Mouse (Mus musculus): ENCODE measurements at regions not wholly inside any gene's neighbourhood (a gene's known extent, or its start where the extent isn't known, plus 50 kb on each side); places are given as distances from the start of the nearest gene placed in this dataset.

DNA sequence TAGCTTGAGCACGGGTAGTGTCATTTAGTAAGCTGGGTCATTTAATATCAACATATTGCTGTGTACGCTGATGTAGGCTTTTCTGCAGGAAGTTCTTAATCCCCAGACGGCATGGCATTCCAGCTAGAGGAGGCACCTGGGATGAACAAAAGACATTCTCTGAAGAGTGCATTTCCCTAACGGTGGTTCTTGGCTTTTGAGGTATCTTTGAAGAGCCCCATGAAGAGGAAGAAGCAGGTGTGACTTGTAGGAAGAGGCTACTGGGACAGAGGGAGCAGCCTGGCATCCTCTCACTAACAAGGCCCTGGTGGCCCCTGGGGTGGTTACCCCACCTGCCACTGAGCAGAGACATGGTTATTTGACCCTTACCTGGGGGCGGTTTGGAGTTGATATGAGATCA is 457.7 kb downstream of the Rnf144b start:
- in situ Hi-C loops (cut with MseI, MboI): no loop called here

DNA sequence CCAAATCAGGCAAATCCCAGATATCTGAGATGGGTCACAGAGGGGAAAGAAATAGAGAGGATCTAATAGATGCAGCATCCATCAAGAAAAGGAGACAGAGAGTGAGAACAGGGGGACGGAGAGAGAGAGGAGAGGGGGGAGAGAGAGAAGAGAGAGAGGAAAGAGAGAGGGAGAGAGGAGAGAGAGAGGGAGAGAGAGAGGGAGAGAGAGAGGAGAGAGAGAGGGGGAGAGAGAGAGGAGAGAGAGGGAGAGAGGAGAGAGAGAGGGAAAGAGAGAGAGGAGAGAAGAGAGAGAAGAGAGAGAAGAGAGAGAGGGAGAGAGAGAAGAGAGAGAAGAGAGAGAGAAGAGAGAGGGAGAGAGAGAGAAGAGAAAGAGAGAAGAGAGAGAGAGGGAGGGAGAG is 462.7 kb downstream of the Rnf144b start:
- in situ Hi-C loops (cut with MseI, MboI): no loop called here

DNA sequence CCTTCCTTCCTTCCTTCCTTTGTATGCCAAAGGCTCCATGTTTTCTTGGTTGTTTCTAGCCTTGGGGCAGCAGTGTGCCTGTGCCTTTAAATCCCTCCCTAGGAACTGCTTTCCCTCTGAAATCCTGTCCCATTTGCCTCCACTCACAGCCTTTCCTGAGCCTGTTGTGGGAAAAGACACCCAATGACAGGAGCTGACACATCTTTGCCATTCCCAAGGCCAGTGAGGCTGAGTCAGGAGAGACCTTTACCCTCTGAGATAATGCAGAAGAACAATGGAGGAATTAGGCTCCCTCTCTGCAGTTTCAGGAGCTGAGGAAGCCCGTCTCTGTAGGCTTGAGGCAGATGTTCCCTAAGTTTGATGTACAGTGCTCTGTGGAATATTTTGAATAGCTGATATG is 480.2 kb downstream of the Rnf144b start:
- in situ Hi-C loops (cut with MseI, MboI): no loop called here

DNA sequence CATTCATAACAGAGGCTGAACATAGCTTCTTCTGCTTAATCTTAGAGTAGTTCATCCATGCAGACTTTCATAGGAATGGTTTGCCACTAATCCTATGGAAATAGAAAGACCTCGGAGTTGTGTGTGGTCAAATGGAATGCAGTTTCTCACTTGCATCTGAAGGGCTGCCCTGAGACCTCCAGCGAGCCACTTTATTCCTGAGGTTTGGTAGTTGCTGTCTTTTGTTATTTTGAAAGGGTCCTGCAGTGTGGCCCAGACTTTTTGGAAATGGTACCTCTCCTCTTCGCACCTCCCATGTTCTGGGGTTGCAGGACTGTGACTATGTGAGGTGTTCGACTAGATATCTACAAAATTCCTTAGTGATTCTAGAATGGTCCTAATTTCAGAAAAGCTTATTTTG is 489.0 kb downstream of the Rnf144b start:
- in situ Hi-C loops (cut with MseI, MboI): no loop called here

DNA sequence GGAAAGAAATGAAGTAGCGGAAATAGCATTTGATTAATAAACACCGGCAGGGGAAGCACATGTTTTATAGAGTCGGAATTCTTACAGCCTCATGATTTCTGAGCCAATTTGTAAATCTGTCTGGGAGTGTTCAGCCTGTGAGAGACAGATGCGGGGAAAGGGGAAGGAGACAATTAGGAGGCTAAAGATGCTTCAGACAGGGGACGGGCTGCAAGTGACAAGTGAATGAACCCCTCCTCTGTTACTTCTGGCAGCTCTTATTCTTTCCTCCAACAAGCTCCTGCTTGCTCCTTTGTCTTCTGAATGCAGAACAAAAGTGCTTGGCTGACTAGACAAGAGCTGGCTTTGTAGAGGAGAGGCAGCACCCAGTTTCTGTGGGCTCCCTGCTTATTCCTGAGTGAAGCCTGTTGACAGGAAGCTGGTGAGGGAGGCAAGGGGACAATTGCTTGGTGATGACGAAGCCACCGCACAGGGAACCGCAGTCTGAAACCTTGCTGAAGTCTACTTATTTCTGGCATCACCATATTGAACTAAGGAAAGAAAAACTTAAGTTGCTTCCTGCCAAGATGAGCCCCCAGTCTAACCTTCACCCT is 514.2 kb downstream of the Rnf144b start:
- in situ Hi-C loops (cut with MseI, MboI): no loop called here

DNA sequence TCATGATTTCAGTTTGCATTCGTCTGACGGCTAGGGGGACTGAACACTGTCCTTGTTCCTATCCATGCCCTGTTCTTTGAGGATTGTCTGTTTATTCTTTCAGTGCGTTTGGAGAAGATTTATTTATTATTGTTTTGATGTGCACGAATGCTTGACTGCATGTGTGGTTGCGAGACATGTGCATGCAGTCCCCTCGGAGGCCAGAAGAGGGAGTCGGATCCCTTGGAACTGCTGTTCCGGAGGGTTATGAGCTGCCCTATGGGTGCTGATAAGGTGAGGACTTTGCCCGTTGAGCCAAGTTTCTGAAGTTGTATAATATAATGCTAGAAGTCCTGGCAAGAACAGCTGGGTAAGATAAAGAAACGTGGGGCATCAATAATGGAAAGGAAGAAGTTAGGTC is 519.9 kb downstream of the Rnf144b start:
- in situ Hi-C loops (cut with MseI, MboI): no loop called here

DNA sequence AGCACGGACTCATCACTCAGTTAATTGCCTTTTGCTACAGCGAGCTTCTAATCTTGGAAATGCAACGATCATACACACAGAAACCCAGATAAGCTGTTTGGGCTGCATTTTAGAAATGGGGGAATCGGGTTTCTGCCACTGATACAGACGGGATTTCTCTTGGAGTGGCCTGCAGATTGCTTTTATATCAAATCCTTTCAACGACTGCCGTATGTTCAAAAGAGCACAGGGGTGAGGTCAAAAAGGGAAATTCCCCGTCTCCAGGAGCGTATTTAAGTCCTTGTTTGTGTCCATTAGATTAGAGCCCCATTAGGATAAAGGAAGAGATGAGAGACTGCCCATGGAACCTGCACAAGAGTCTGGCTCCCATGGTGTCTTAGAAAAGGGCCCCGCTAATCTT is 522.6 kb downstream of the Rnf144b start:
- in situ Hi-C loops (cut with MseI, MboI): no loop called here

DNA sequence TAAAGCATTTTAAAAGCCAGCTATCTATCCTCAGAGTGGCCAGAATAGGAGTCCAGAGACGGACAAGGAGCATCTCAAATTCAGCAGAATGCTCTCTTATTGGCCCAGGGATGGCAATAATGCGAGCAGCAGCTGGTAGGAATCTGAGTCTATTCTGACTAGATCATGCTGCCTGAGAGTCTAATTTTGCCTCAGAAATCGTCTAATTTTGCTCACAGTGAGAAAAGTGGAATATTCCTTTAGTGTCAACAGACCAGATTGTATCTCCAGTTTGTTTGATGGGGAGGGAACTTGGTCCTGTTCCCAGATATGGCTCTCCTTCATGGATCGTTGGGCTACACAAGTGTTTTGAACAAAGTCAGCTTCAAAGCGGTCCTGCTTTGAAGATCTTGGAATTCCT is 525.2 kb downstream of the Rnf144b start:
- in situ Hi-C loops (cut with MseI, MboI): no loop called here

DNA sequence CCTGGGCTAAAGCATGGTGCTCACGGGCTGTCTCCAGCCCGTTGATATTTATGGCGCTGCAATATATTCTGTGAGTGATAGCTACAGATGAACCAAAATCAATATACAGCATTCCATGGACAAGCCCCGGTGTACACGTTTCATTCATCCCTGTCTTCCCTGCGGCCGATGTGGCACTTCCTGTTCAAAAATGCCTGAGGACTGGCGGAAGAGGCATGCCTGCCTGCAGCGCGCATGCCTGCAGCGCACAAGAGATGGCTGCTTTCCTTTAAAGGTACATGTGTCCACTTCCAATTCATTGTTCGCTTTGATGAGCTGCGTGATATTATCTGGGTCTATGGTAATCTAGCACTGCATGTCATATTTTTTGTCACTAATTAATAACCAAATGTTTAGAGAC is 527.6 kb downstream of the Rnf144b start:
- in situ Hi-C loops (cut with MseI, MboI): loop anchor here (25.0 kb wide), 1 partner anchor 812 kb away; no protein-coding TSS in a partner anchor

DNA sequence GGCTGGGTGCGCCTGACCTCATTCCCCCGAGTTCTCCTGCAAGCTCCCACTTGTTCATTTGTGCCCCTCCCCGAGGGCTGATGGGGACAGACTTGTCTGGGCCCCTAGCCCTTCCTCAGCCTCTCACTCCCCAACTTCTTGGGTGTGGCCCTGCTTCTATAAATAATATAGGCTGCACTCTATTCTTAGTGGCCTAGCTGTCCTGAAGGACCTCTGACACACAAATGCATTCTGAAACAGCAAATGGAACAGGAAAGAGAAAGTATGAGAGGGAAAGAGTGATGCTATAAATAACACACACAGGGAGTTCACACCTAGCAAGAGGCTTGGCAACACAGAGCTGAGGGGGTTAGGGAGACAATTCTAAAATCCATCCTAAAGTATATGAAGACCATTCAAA is 544.0 kb downstream of the Rnf144b start:
- in situ Hi-C loops (cut with MseI, MboI): loop anchor here (25.0 kb wide), 1 partner anchor 796 kb away; no protein-coding TSS in a partner anchor

DNA sequence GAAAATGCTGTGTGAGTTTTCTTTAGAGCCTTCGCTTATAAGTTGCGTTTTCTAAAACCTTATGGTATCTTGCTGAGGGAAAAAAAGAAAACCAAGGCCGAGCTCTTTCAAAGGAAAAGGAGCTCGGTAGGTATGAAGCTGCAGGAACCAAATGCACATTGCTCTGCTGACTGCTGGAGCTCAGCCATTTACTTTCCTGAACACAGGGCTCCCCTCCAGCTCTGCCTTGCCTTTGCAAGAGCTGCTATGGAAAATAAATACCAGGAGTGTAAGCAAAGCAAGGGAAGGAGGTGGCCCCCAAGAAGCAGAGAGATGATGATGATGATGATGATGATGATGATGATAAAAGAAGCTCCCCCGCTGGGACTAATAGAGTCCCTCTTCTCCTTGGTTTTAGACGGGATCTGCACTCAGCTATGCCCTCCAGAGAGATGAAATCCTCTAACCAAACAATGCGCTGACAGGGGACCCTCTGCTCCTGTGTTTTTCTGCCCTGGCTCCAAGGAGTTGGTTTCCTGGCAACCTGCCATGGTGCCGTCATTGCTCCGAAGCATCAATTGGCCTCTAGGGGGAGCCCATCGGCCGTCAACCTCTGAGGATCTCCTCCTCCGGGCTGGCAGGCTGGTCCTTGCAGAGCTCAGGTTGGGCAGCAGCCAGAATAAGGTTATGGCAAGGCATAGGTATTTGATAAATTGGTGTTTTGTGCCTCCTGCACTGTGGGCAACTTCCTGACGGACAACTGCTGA is 544.7 kb downstream of the Rnf144b start:
- in situ Hi-C loops (cut with MseI, MboI): loop anchor here (25.0 kb wide), 1 partner anchor 795 kb away; no protein-coding TSS in a partner anchor

DNA sequence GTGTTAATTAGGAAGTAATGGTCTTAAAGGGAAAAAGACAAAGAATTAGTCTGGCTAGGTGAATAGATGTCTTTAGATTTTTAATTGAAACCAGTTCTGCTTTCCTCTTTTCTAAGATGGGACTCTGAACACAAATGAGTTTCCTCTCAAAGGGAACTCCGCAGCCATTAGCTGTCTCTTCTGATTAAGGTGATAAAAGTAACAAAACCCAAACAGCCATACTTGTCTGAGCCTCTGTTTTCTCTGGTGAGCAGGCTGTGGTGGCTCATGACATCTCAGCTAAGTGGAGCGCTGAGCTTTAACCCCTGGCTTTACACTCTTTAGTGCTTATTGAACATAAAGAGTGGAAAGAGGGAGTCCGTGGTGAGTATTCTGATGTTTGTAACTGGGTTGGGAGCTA is 565.7 kb downstream of the Rnf144b start:
- in situ Hi-C loops (cut with MseI, MboI): no loop called here

DNA sequence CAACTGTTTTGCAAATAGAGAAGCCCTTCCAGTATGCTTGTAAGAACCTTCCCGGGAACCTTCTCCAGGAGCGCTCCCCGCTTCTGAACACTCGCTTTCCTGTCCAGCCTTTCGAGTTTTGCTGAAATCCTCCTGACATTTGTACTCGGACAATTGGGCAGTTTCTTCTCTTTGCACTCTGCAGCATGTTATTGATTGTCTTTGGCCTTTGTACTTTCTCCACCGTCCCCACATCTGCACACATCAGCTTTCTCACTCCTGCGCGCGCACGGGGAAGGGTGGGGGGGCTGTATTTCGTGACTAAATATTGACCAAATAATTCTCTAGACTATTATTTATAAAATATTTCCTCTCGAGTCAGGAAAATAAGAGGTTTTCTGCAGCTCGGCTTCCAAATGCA is 567.2 kb upstream of the Id4 start:
- in situ Hi-C loops (cut with MseI, MboI): no loop called here

DNA sequence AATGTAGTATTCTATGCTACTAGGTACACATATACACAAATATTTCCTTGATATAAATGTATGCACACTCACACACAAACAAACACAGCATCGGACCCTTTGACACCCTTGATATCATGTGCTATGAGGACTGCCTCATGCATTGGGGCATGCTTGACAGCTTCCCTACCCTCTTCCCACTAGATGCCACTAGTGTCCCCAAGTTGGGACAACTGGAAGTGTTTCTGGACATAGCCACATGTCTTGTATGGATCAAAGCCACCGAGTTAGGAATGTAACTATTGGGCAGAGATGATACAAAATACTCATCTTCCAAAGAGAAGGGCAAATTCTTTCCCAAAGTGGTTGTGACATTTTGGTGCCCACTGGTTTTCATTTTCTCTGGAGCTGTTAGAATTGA is 565.2 kb upstream of the Id4 start:
- in situ Hi-C loops (cut with MseI, MboI): no loop called here

DNA sequence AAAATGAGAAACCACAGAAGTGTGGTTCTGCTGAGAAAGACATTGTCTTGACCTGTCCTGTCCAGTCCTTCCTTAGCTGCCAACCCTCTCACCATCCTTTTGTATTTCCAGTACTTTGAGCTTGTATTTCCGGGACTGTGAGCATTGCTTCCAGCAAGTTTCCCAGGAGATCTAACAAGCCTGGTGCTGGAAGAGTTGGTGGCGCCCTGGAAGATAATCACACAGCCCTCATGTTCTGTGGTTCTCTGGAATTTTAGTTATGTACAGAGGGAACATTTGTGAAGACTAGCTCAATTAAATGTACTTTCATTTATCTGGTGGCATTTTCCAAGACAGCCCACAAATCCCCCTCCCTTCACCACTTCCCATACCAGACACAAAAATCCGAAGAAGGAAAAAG is 560.5 kb upstream of the Id4 start:
- in situ Hi-C loops (cut with MseI, MboI): no loop called here

DNA sequence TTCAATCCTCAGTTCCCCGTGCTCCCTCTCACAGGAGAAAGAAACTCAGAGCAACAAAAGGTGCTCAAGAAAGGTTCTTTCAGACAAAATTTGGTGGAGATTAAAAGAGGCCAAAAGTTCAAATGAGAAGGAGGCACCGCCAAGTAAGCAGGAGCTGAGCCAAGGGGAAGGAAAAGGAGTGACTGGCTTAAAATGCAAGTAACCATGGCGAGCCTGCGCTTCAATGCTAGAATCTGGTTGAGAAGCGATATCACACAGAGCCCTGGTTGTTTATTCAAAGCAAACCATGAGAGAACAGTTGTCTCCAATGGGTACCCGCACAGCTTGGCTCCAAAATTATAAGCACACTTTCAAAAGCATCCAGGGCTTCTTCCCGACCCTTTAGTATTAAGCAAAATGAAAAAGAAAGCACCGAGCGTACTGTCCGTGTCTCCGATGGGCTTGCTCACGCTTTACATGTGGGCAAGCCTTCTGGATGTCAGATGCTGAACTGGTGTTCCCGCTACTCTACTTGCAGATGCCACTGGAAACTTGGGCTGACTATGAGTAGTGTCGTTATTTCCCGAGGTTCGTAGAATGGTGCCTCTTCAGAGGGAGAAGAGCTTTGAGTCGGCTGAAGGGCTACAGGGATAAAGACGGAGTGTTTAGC is 552.9 kb upstream of the Id4 start:
- in situ Hi-C loops (cut with MseI, MboI): no loop called here

DNA sequence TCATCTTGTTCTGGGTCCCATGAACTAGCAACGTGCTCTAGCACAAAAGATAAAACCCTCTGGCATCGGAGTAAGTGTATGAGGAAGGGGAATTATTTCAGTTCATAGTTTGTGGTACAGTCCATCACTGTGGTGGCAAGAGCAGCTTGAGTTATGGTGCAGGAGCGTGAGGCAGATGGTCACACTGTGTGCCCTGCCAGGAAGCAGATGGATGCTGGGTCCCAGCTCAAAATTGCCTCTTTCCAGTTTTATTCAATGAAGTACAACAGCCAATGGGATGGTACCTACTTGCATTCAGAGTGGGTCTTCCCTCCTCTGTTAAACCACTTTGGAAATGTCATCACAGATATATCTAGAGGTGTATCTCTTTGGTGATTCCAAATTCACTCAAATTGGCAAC is 551.7 kb upstream of the Id4 start:
- in situ Hi-C loops (cut with MseI, MboI): no loop called here

DNA sequence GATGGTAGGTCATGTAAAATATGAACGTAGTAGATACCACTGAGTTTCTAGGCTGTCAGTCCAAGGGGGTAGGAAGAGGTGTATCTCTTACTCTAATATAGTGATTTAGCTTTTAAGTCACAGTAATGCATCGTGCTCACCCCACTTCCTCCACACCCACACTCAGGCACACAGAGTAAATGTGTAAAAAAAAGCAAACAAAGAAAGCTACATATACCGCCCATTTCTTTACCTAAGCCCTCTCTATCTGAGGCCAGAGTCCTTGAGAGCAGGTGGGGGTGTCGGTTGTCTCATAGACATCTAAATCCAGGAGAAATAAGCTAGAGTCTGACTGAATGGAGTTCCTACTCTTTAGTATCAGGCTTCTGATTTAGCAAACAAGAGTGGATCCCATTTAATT is 548.5 kb upstream of the Id4 start:
- in situ Hi-C loops (cut with MseI, MboI): no loop called here

DNA sequence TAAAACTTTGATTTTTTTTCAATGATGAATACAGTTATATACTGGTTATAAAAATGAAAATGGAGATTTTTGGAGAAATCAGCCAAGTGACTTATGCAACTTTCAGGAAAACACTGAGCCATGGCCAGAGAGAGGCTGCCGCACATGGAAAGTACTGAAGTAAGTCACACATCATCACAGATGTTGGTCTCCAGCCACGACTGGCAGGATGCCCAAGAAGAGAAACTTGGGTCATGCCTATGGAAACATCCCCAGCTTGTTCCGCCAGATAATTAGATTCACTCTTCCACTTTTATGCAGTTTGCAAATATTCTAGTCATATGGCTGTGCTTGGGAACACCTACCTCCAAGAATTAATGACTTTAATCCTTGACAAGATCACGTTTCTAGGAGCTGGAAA is 544.8 kb upstream of the Id4 start:
- in situ Hi-C loops (cut with MseI, MboI): no loop called here

DNA sequence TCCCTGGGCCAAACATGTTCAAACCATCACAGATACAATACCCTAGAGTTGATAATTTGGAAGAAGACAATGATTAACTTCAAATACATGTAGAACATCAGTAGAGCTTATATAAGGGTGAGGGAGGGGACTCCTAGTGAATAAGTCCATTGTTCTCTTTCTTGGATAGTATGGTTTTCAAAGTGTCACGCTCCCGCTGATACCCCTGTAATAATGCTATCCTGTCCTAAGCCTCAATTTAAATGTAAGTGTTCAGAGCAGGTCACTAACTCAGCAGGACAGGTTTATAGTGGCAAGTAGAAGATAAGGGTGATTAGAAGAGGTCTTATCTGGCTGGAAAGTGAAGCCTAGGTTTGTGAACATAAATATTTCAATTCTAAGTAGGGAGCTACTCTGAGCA is 540.4 kb upstream of the Id4 start:
- in situ Hi-C loops (cut with MseI, MboI): no loop called here

DNA sequence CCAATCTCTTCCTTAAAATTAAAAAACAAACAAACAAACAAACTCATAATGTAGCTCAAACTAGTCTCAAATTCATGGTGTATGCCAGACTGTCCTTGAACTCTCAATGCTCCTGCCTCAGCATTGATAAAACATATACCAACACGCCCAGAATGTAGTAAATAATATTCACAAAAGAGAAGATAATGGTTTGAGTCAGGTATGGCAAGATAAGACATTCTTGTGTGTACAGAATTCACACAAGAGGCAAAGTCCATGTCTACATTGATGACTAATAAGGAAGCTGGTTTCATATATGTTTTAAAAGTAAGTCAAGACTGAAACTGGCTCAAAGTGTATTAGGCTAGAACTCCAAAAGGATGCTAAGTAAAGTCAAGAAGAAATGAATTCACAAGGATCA is 526.6 kb upstream of the Id4 start:
- in situ Hi-C loops (cut with MseI, MboI): no loop called here

DNA sequence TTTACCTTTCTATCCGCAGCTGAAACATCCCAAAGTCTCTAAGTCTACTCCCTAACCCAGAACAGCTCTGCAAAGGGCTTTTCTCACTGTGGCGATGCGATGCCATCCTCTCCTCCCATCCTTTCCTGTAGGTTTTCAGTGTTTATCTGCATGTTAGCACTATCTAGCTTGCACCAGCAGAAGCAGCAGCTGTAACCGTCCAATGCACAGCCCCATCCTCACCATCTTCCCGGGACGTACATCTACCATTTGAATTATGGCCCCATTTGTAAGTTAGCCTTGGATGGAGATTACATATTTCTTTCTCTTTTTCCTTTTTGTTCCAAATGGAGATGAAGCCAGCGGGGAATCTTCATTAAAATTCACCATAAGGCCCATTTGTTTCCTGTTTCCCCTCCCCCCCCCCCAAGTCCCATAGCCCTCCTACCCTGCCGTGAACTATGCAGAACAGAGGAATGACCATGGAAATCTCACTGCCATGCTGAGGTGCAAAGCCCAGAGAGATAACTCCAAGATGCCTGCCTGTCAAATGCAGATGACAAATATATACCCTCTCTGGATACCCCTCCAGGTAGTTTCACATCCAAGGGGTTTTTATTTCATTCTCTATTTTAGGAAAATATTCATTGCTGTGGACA is 525.5 kb upstream of the Id4 start:
- in situ Hi-C loops (cut with MseI, MboI): no loop called here

DNA sequence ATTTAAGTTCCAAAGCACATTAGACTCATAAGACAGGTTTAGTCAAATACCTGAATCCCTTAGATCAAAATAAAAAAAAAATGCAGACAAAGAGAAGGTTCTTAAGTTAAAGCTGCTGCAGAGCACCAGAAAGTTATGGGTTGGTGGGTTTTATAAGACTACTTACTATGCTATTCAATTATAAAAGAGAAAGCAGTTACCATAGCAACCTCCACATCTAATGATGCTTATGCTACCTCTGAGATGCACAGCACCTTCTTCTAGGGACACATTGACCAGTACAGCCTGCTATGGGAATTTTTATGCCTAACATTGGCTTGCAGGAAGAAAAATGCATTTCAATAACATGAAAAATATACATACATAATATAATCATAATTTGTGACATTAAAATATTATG is 512.1 kb upstream of the Id4 start:
- in situ Hi-C loops (cut with MseI, MboI): no loop called here
